Mouse (Mus musculus): ENCODE results near the gene H2-M10.6. TPM values are rescaled to one million over a fixed set of nuclear protein-coding genes. Genes with fewer than 3 reads are reported as not detected.
"Not testable (repeated sequence)": the region's sequence is repeated elsewhere in the genome, so short reads cannot be mapped to it uniquely, and the experiment has no call there.

H2-M10.6 gene
- polyA plus RNA-seq, 1 experiment from 2014 or later: not detected

- H3K4me1 ChIP-seq; H3K9me3 ChIP-seq (replicated peaks); H3K4me3 ChIP-seq; H3K27me3 ChIP-seq; H3K36me3 ChIP-seq (ENCODE audit: poor library complexity, severe bottlenecking); H3K27ac ChIP-seq; H3K9ac ChIP-seq: not testable (repeated sequence)
- ATAC-seq: peak; percentile 78
- H3K4me2 ChIP-seq: peak overlapping the region; percentile 36; the same call in 1 of the 2 replicates
- WGBS: 17% methylated on average over 5 of the region's 5 CpGs
Observed at GRCm38 (mm10) chr17:36826002-36826401, 14.0 kb downstream of the H2-M10.6 start.

GRCm38 (mm10) chr17:36828488-36828887, 16.5 kb downstream of the H2-M10.6 start:
- no peaks in the 10 kb centered on the region for H3K4me1 ChIP-seq
- H3K4me3 ChIP-seq: no peak overlapping the region
- no peaks in the 10 kb centered on the region for H3K9me3 ChIP-seq (replicated peaks)
- no peaks in the 10 kb centered on the region for H3K27me3 ChIP-seq
- no peak for ATAC-seq
- 90% methylated on average over 2 of the region's 2 CpGs for WGBS
- H3K9ac ChIP-seq: no peak overlapping the region
- no peak overlapping the region for H3K4me2 ChIP-seq
- H3K27ac ChIP-seq: no peak overlapping the region
- H3K36me3 ChIP-seq (ENCODE audit: poor library complexity, severe bottlenecking): no peaks in the 10 kb centered on the region

- WGBS: 76% methylated on average over 3 of the region's 3 CpGs
- H3K27ac ChIP-seq: no peak overlapping the region
- no peaks in the 10 kb centered on the region for H3K36me3 ChIP-seq (ENCODE audit: poor library complexity, severe bottlenecking)
- H3K4me3 ChIP-seq: no peak overlapping the region
- no peaks in the 10 kb centered on the region for H3K27me3 ChIP-seq
- H3K9me3 ChIP-seq (replicated peaks): no peaks in the 10 kb centered on the region
- no peaks in the 10 kb centered on the region for H3K4me1 ChIP-seq
- H3K9ac ChIP-seq: no peak overlapping the region
- ATAC-seq: no peak
- H3K4me2 ChIP-seq: no peak overlapping the region
Observed at GRCm38 (mm10) chr17:36830470-36830869, 18.5 kb downstream of the H2-M10.6 start.

GRCm38 (mm10) chr17:36832694-36833093, 20.7 kb downstream of the H2-M10.6 start:
- no peak overlapping the region for H3K4me3 ChIP-seq
- H3K4me2 ChIP-seq: no peak overlapping the region
- H3K4me1 ChIP-seq: peaks cover 9% of the 10 kb centered on the region
- no peak for ATAC-seq
- H3K9me3 ChIP-seq (replicated peaks): no peaks in the 10 kb centered on the region
- H3K27ac ChIP-seq: no peak overlapping the region
- WGBS: 60% methylated on average over 4 of the region's 4 CpGs
- H3K36me3 ChIP-seq (ENCODE audit: poor library complexity, severe bottlenecking): no peaks in the 10 kb centered on the region
- no peaks in the 10 kb centered on the region for H3K27me3 ChIP-seq
- H3K9ac ChIP-seq: no peak overlapping the region

- H3K9ac ChIP-seq: no peak overlapping the region
- no peak for ATAC-seq
- no peaks in the 10 kb centered on the region for H3K27me3 ChIP-seq
- WGBS: 37% methylated on average over 12 of the region's 12 CpGs
- H3K4me1 ChIP-seq: peaks cover 17% of the 10 kb centered on the region
- H3K36me3 ChIP-seq (ENCODE audit: poor library complexity, severe bottlenecking): no peaks in the 10 kb centered on the region
- no peak overlapping the region for H3K27ac ChIP-seq
- no peak overlapping the region; the same call in 1 of the 2 replicates for H3K4me3 ChIP-seq
- no peaks in the 10 kb centered on the region for H3K9me3 ChIP-seq (replicated peaks)
- peak overlapping the region; percentile 59 for H3K4me2 ChIP-seq
Observed at GRCm38 (mm10) chr17:36835591-36836426, 23.8 kb downstream of the H2-M10.6 start.

- no peaks in the 10 kb centered on the region for H3K36me3 ChIP-seq (ENCODE audit: poor library complexity, severe bottlenecking)
- WGBS: 18% methylated on average over 3 of the region's 3 CpGs
- H3K4me1 ChIP-seq: peaks cover 17% of the 10 kb centered on the region
- H3K9me3 ChIP-seq (replicated peaks): no peaks in the 10 kb centered on the region
- H3K4me3 ChIP-seq: peak overlapping the region; percentile 71
- ATAC-seq: peak; percentile 39
- H3K9ac ChIP-seq: peak overlapping the region; percentile 82
- H3K4me2 ChIP-seq: peak overlapping the region; percentile 59
- H3K27ac ChIP-seq: peak overlapping the region; percentile 20; the same call in 1 of the 2 replicates
- no peaks in the 10 kb centered on the region for H3K27me3 ChIP-seq
Observed at GRCm38 (mm10) chr17:36836427-36836812, 24.4 kb downstream of the H2-M10.6 start.

- Histone ChIP-seq H3K9ac (peak within 1 kb of the TSS; percentile 82), H3K27me3 (no peaks in the 10 kb centered on the region), H3K4me2 (peak within 1 kb of the TSS; percentile 59), H3K4me3 (peak within 1 kb of the TSS; percentile 71), H3K4me1 (peaks cover 17% of the 10 kb centered on the region), H3K27ac (peak within 1 kb of the TSS; percentile 89), H3K9me3 (replicated peaks) (no peaks in the 10 kb centered on the region), H3K36me3 (ENCODE audit: poor library complexity, severe bottlenecking) (no peaks in the 10 kb centered on the region)
- peak; percentile 99 for ATAC-seq
- WGBS: under 1% methylated on average over 58 of the region's 58 CpGs
Observed at GRCm38 (mm10) chr17:36836874-36837647, 25.1 kb downstream of the H2-M10.6 start, which contains the start of gene Trim26. TSS of gene Trim26 (plus strand) at chr17:36837134.

GRCm38 (mm10) chr17:36839001-36839400, 27.0 kb downstream of the H2-M10.6 start:
- H3K4me2 ChIP-seq: no peak overlapping the region
- no peak overlapping the region for H3K27ac ChIP-seq
- H3K9me3 ChIP-seq (replicated peaks): no peaks in the 10 kb centered on the region

GRCm38 (mm10) chr17:36839931-36840330, 28.0 kb downstream of the H2-M10.6 start:
- WGBS: 84% methylated on average over 3 of the region's 3 CpGs
- Histone ChIP-seq H3K27me3 (no peaks in the 10 kb centered on the region), H3K4me1 (peaks cover 17% of the 10 kb centered on the region), H3K36me3 (ENCODE audit: poor library complexity, severe bottlenecking) (no peaks in the 10 kb centered on the region), H3K9ac (no peak overlapping the region), H3K9me3 (replicated peaks) (no peaks in the 10 kb centered on the region), H3K27ac (no peak overlapping the region), H3K4me3 (no peak overlapping the region), H3K4me2 (no peak overlapping the region)
- ATAC-seq: no peak

More at GRCm38 (mm10) chr17:36839001-36839400, 27.0 kb downstream of the H2-M10.6 start:
- no peaks in the 10 kb centered on the region for H3K27me3 ChIP-seq
- H3K4me1 ChIP-seq: peaks cover 17% of the 10 kb centered on the region
- H3K4me3 ChIP-seq: no peak overlapping the region
- H3K9ac ChIP-seq: no peak overlapping the region
- ATAC-seq: no peak
- WGBS: 85% methylated on average over 5 of the region's 5 CpGs
- no peaks in the 10 kb centered on the region for H3K36me3 ChIP-seq (ENCODE audit: poor library complexity, severe bottlenecking)

GRCm38 (mm10) chr17:36840961-36841445, 29.0 kb downstream of the H2-M10.6 start:
- no peak for ATAC-seq
- Histone ChIP-seq H3K27me3 (no peaks in the 10 kb centered on the region), H3K4me1 (peaks cover 16% of the 10 kb centered on the region), H3K4me2 (no peak overlapping the region), H3K9ac (no peak overlapping the region), H3K4me3 (no peak overlapping the region), H3K36me3 (ENCODE audit: poor library complexity, severe bottlenecking) (no peaks in the 10 kb centered on the region), H3K27ac (no peak overlapping the region), H3K9me3 (replicated peaks) (no peaks in the 10 kb centered on the region)

- H3K9ac ChIP-seq: no peak overlapping the region
Observed at GRCm38 (mm10) chr17:36843696-36844095, 31.7 kb downstream of the H2-M10.6 start.

GRCm38 (mm10) chr17:36844286-36844719, 32.3 kb downstream of the H2-M10.6 start:
- no peak overlapping the region for H3K27ac ChIP-seq

More at GRCm38 (mm10) chr17:36843696-36844095, 31.7 kb downstream of the H2-M10.6 start:
- Histone ChIP-seq H3K4me1 (no peaks in the 10 kb centered on the region), H3K27ac (no peak overlapping the region), H3K4me2 (no peak overlapping the region), H3K27me3 (no peaks in the 10 kb centered on the region), H3K4me3 (no peak overlapping the region), H3K36me3 (ENCODE audit: poor library complexity, severe bottlenecking) (no peaks in the 10 kb centered on the region), H3K9me3 (replicated peaks) (no peaks in the 10 kb centered on the region)
- ATAC-seq: no peak
- 83% methylated on average over 7 of the region's 7 CpGs for whole genome bisulfite sequencing

More at GRCm38 (mm10) chr17:36844286-36844719, 32.3 kb downstream of the H2-M10.6 start:
- H3K9me3 ChIP-seq (replicated peaks): no peaks in the 10 kb centered on the region
- no peak overlapping the region for H3K4me2 ChIP-seq
- H3K4me1 ChIP-seq: no peaks in the 10 kb centered on the region
- H3K9ac ChIP-seq: no peak overlapping the region
- no peak for ATAC-seq
- no peak overlapping the region for H3K4me3 ChIP-seq
- H3K27me3 ChIP-seq: no peaks in the 10 kb centered on the region
- H3K36me3 ChIP-seq (ENCODE audit: poor library complexity, severe bottlenecking): no peaks in the 10 kb centered on the region

All from forebrain, embryonic 13.5 days (tissue).